Mouse (Mus musculus): ENCODE measurements at regions not wholly inside any gene's neighbourhood (a gene's known extent, or its start where the extent isn't known, plus 50 kb on each side); places are given as distances from the start of the nearest gene placed in this dataset.

GRCm38 (mm10) chr4:153251311-153251710 lies 231.3 kb downstream of the Ajap1 start:
- TF ChIP-seq CTCF (IDR thresholded peaks at IDR 0.05; ENCODE audit: low read depth, low read length) (no peak), POLR2A (IDR thresholded peaks at IDR 0.05; ENCODE audit: insufficient read depth, low read length) (no peak), EP300 (IDR thresholded peaks at IDR 0.05; ENCODE audit: insufficient read depth, low read depth, low read length) (no peak)

Data from ES-Bruce4 (cell line).